Mouse (Mus musculus) gastrocnemius, adult 2 months (tissue): Measurements from ENCODE around the gene Gpr107. TPM values are rescaled to one million over a fixed set of nuclear protein-coding genes. Genes with fewer than 3 reads are reported as not detected.
"Not testable (repeated sequence)": the region's sequence is repeated elsewhere in the genome, so short reads cannot be mapped to it uniquely, and the experiment has no call there.

Experiments
- DNase-seq: peaks from one replicate; pipeline ENCODE4 v3.0.0; 2022
- H3K27ac ChIP-seq: fragments of 200-600 bp; 2 replicates; pipeline ENCODE4 v1.8.1; 2022; ENCODE audit warnings: mild to moderate bottlenecking
- H3K4me3 ChIP-seq: fragments of 200-600 bp; 2 replicates; pipeline ENCODE4 v1.8.1; 2022; ENCODE audit warnings: mild to moderate bottlenecking, moderate library complexity
- CTCF ChIP-seq: fragments of 200-600 bp; IDR thresholded peaks from 2 replicates; pipeline ENCODE4 v1.8.1; 2022; ENCODE audit warnings: antibody characterized with exemption, mild to moderate bottlenecking, moderate library complexity
- intact Hi-C: fragments of 180-260 bp; cut with DNase I; formaldehyde crosslinking; loops from one replicate; pipeline ENCODE4 v1.15.1; 2025
- total RNA-seq, 2 experiments: library from RNA; stranded (reverse); gene quantifications; 2 replicates each; pipeline ENCODE4 v1.2.3; 2021

The Gpr107 gene
- total RNA-seq, 2 experiments from 2014 or later = 24.5 to 29.0 TPM

GRCm38 (mm10) chr2:31170164-31170563 lies 18.0 kb downstream of the Gpr107 start:
- no peak overlapping the region for H3K4me3 ChIP-seq
- no peak for DNase-seq
- H3K27ac ChIP-seq = no peak overlapping the region
- no peak for TF ChIP-seq CTCF
- intact Hi-C loops = no loop called here

GRCm38 (mm10) chr2:31172001-31172400 lies 19.9 kb downstream of the Gpr107 start:
- TF ChIP-seq CTCF = no peak
- intact Hi-C loops = no loop called here
- no peak for DNase-seq
- Histone ChIP-seq H3K27ac (peak overlapping the region; percentile 67), H3K4me3 (no peak overlapping the region)

- intact Hi-C loops = no loop called here
- no peak overlapping the region for H3K4me3 ChIP-seq
- H3K27ac ChIP-seq = no peak overlapping the region
- DNase-seq = no peak
- peak; percentile 32; the same call in 1 of the 2 replicates for TF ChIP-seq CTCF
Measured at GRCm38 (mm10) chr2:31172536-31172935, 20.4 kb downstream of the Gpr107 start.

GRCm38 (mm10) chr2:31173290-31173689 lies 21.2 kb downstream of the Gpr107 start:
- H3K27ac ChIP-seq = no peak overlapping the region
- no peak overlapping the region for H3K4me3 ChIP-seq
- no peak for DNase-seq
- intact Hi-C loops = no loop called here
- peak; percentile 35 for TF ChIP-seq CTCF

- H3K4me3 ChIP-seq, DNase-seq, intact Hi-C loops, H3K27ac ChIP-seq: not testable (repeated sequence)
- TF ChIP-seq CTCF = peak; percentile 64
Measured at GRCm38 (mm10) chr2:31178593-31178992, 26.5 kb downstream of the Gpr107 start.

GRCm38 (mm10) chr2:31179471-31179870 lies 27.4 kb downstream of the Gpr107 start:
- intact Hi-C loops = no loop called here
- H3K27ac ChIP-seq = no peak overlapping the region
- no peak for TF ChIP-seq CTCF
- no peak overlapping the region for H3K4me3 ChIP-seq
- no peak for DNase-seq

GRCm38 (mm10) chr2:31180081-31180551 lies 28.0 kb downstream of the Gpr107 start:
- DNase-seq = no peak
- TF ChIP-seq CTCF = no peak
- Histone ChIP-seq H3K27ac (no peak overlapping the region), H3K4me3 (no peak overlapping the region)
- intact Hi-C loops = no loop called here

- no peak overlapping the region for H3K4me3 ChIP-seq
- no peak for TF ChIP-seq CTCF
- H3K27ac ChIP-seq = no peak overlapping the region
- no peak for DNase-seq
- intact Hi-C loops = no loop called here
Measured at GRCm38 (mm10) chr2:31182786-31183330, 30.7 kb downstream of the Gpr107 start.

- no peak for DNase-seq
- intact Hi-C loops = no loop called here
- peak; percentile 35; the same call in 1 of the 2 replicates for TF ChIP-seq CTCF
- no peak overlapping the region for H3K27ac ChIP-seq
- no peak overlapping the region for H3K4me3 ChIP-seq
Measured at GRCm38 (mm10) chr2:31183830-31184229, 31.7 kb downstream of the Gpr107 start.

- H3K4me3 ChIP-seq = no peak overlapping the region
- no peak for DNase-seq
- no peak for TF ChIP-seq CTCF
- intact Hi-C loops = no loop called here
- H3K27ac ChIP-seq = no peak overlapping the region; the same call in 1 of the 2 replicates
Measured at GRCm38 (mm10) chr2:31188691-31189090, 36.6 kb downstream of the Gpr107 start.

GRCm38 (mm10) chr2:31189654-31190053 lies 37.5 kb downstream of the Gpr107 start:
- intact Hi-C loops = no loop called here
- peak overlapping the region; percentile 71 for H3K27ac ChIP-seq
- H3K4me3 ChIP-seq = no peak overlapping the region
- no peak for DNase-seq
- no peak for TF ChIP-seq CTCF

GRCm38 (mm10) chr2:31191765-31192164 lies 39.6 kb downstream of the Gpr107 start:
- Histone ChIP-seq H3K27ac (peak overlapping the region; percentile 75), H3K4me3 (no peak overlapping the region)
- TF ChIP-seq CTCF = no peak
- DNase-seq = no peak
- intact Hi-C loops = no loop called here

GRCm38 (mm10) chr2:31194356-31195021 lies 42.4 kb downstream of the Gpr107 start:
- Histone ChIP-seq H3K27ac (no peak overlapping the region), H3K4me3 (no peak overlapping the region)
- peak; percentile 92 for TF ChIP-seq CTCF
- intact Hi-C loops = loop anchor here (1.0 to 2.0 kb wide), 3 partner anchors 76 to 186 kb away; no protein-coding TSS in a partner anchor
- DNase-seq = no peak

GRCm38 (mm10) chr2:31198621-31199020 lies 46.5 kb downstream of the Gpr107 start:
- H3K4me3 ChIP-seq = no peak overlapping the region
- no peak for DNase-seq
- no peak for TF ChIP-seq CTCF
- intact Hi-C loops = no loop called here
- no peak overlapping the region for H3K27ac ChIP-seq
